1 mouse cellular context compared by ENCODE assay signal in the genomic region with DNA sequence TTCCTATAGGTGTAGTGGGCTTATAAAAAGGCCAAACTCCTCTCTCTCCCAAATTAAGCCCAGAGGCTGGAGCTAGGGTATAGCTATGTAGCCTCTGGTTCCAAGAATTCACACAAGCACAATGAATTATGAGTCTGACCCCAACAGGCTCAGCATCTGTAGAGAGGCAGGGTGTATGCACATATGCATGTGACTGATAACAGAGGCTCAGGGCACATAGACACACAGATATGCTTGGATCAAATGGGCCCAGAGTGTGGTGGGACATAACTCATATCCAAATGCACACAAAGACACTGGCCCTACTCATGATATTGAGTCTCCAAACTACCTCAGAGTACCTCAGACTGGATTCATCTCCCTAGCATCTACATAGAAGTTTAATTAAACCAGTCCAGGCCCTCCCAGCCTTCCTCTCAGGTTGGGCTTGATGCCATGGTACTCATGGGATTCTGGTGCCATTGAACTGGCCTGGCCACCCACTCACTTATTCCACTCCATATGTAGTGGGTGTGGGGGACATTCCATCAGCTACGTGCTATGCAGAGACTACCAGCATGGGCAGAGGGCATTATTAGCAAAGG.
TF ChIP-seq lines count a peak whose summit lies in the region.

No protein-coding gene starts in this region.

TF ChIP-seq in MEL, 35 proteins besides CTCF, POLR2A, EP300 and RAD21 (continued from another document):
- TF ChIP-seq MXI1 (IDR thresholded peaks at IDR 0.05; ENCODE audit: low read depth, low read length) (peak; percentile 37; the same call in 1 of the 2 replicates), RCOR1 (IDR thresholded peaks at IDR 0.05; ENCODE audit: low read depth, low read length) (peak; percentile 60), USF2 (IDR thresholded peaks at IDR 0.05; ENCODE audit: borderline replicate concordance in 1 of 2, insufficient read depth in 1 of 2, low read depth in 1 of 2, low read length in 2 of 2) (no peak), TCF12 (IDR thresholded peaks at IDR 0.05; ENCODE audit: low read depth, low read length) (peak; percentile 94), GATA1 (IDR thresholded peaks at IDR 0.05; ENCODE audit: low read depth, low read length) (peak; percentile 92), TAL1 (IDR thresholded peaks at IDR 0.05; ENCODE audit: low read length) (peak; percentile 92), MAFK (IDR thresholded peaks at IDR 0.05; ENCODE audit: borderline replicate concordance, low read depth, low read length) (0 out of 2 replicates have a peak, but pooled peaks have one; percentile 38), NELFE (IDR thresholded peaks at IDR 0.05; ENCODE audit: low read depth, low read length) (no peak), JUND (IDR thresholded peaks at IDR 0.05; ENCODE audit: low read depth, low read length) (no peak), ETS1 (IDR thresholded peaks at IDR 0.05; ENCODE audit: low read depth, low read length) (peak; percentile 78)
